Mouse (Mus musculus) embryonic stem cell, embryonic (primary cell): Measurements from ENCODE around the gene Dnaic1.

Experiments
- CTCF ChIA-PET, 4 experiments: fragments of 300-600 bp in 2 of 4; fragments of 350-600 bp in 2 of 4; sonication (Branson Sonifier 250); formaldehyde crosslinking; loops; one replicate each; lab custom pipeline; 2022; ENCODE audit warnings: inconsistent platforms in 2 of 4; lab: Charles Lee
- POLR2A ChIA-PET, 4 experiments: fragments of 300-600 bp in 2 of 4; fragments of 350-600 bp in 2 of 4; sonication (Branson Sonifier 250); formaldehyde crosslinking; loops; one replicate each; lab custom pipeline; 2022; ENCODE audit warnings: antibody characterized with exemption in 4 of 4, inconsistent platforms in 1 of 4; lab: Charles Lee

Gene Dnaic1

GRCm38 (mm10) chr4:41636882-41637635, 67.5 kb downstream of the Dnaic1 start:
- CTCF ChIA-PET, result no interaction called here
- POLR2A ChIA-PET, result interaction anchor here in 2 of 4 experiments (0.6 to 1.6 kb wide), 3 partner anchors 8 to 75 kb away, joined by 3 to 5 read pairs (median 3); no protein-coding TSS in a partner anchor

- ChIA-PET POLR2A (interaction anchor here in 1 of 4 experiments (0.6 to 1.6 kb wide), 3 partner anchors 10 to 74 kb away, joined by 3 read pairs; no protein-coding TSS in a partner anchor), CTCF (no interaction called here)
Observed at GRCm38 (mm10) chr4:41638186-41638731, 68.7 kb downstream of the Dnaic1 start.

GRCm38 (mm10) chr4:41638828-41639213, 69.2 kb downstream of the Dnaic1 start:
- CTCF ChIA-PET, result interaction anchor here in 1 of 4 experiments (1.4 kb wide), 1 partner anchor 24 kb away, joined by 4 read pairs; no protein-coding TSS in a partner anchor
- POLR2A ChIA-PET, result interaction anchor here in 2 of 4 experiments (1.2 to 2.0 kb wide), 3 partner anchors 11 to 26 kb away, joined by 3 to 5 read pairs (median 4); no protein-coding TSS in a partner anchor

GRCm38 (mm10) chr4:41639214-41639841, 69.8 kb downstream of the Dnaic1 start:
- ChIA-PET CTCF (interaction anchor here in 1 of 4 experiments (0.8 to 1.4 kb wide), 3 partner anchors 25 to 144 kb away, joined by 3 to 4 read pairs (median 3); no protein-coding TSS in a partner anchor), POLR2A (interaction anchor here (0.6 to 2.0 kb wide), 7 partner anchors 8 to 668 kb away, joined by 3 to 13 read pairs (median 4); no protein-coding TSS in a partner anchor)

GRCm38 (mm10) chr4:41639913-41640507, 70.4 kb downstream of the Dnaic1 start, which contains the start of gene Enho:
Gene Enho (minus strand): TSS chr4:41640324.
- ChIA-PET POLR2A (interaction anchor here (0.6 to 2.0 kb wide), 9 partner anchors 8 to 669 kb away, joined by 3 to 13 read pairs (median 4); no protein-coding TSS in a partner anchor), CTCF (interaction anchor here in 1 of 4 experiments (0.8 to 1.4 kb wide), 3 partner anchors 26 to 145 kb away, joined by 3 to 4 read pairs (median 3); no protein-coding TSS in a partner anchor)

- POLR2A ChIA-PET, result interaction anchor here in 1 of 4 experiments (1.1 to 1.6 kb wide), 3 partner anchors 8 to 71 kb away, joined by 3 to 5 read pairs (median 3); no protein-coding TSS in a partner anchor
Observed at GRCm38 (mm10) chr4:41641199-41641822, 71.7 kb downstream of the Dnaic1 start.

GRCm38 (mm10) chr4:41645488-41645887, 75.9 kb downstream of the Dnaic1 start:
- ChIA-PET CTCF (interaction anchor here in 3 of 4 experiments (0.6 to 1.8 kb wide), 8 partner anchors 9 to 177 kb away, joined by 3 to 8 read pairs (median 3); partner anchors contain the start of genes Fam219a (in 2 of the 3) and Dnaic1 (in 1 of the 3)), POLR2A (interaction anchor here (0.9 to 1.7 kb wide), 4 partner anchors 8 to 68 kb away, joined by 3 to 5 read pairs (median 5); partner anchors contain the start of gene Rpp25l (in 1 of the 4))

More at GRCm38 (mm10) chr4:41641199-41641822, 71.7 kb downstream of the Dnaic1 start:
- CTCF ChIA-PET, result interaction anchor here in 1 of 4 experiments (0.6 kb wide), 1 partner anchor 55 kb away, joined by 3 read pairs; the partner anchor contains the start of gene Cntfr

- ChIA-PET POLR2A (interaction anchor here in 2 of 4 experiments (1.0 to 1.1 kb wide), 2 partner anchors 8 to 18 kb away, joined by 3 read pairs; partner anchors contain the start of gene Enho (in 1 of the 2)), CTCF (interaction anchor here in 2 of 4 experiments (0.6 to 2.3 kb wide), 6 partner anchors 10 to 144 kb away, joined by 3 to 6 read pairs (median 3); partner anchors contain the start of gene Cntfr (in 1 of the 2))
Observed at GRCm38 (mm10) chr4:41648157-41648556, 78.6 kb downstream of the Dnaic1 start.

- ChIA-PET POLR2A (interaction anchor here (0.8 to 1.7 kb wide), 5 partner anchors 7 to 79 kb away, joined by 3 to 6 read pairs (median 3); partner anchors contain the start of genes Dnaic1 (in 1 of the 4) and Enho (in 1 of the 4)), CTCF (interaction anchor here in 3 of 4 experiments (0.6 to 2.3 kb wide), 5 partner anchors 17 to 144 kb away, joined by 3 to 6 read pairs (median 4); partner anchors contain the start of gene Cntfr (in 1 of the 3))
Observed at GRCm38 (mm10) chr4:41648627-41649026, 79.1 kb downstream of the Dnaic1 start.

- ChIA-PET CTCF (interaction anchor here in 3 of 4 experiments (0.6 to 1.7 kb wide), 9 partner anchors 10 to 174 kb away, joined by 3 to 5 read pairs (median 3); no protein-coding TSS in a partner anchor), POLR2A (interaction anchor here in 2 of 4 experiments (1.1 to 1.6 kb wide), 2 partner anchors 11 to 84 kb away, joined by 3 read pairs; partner anchors contain the start of genes Dnaic1 (in 1 of the 2) and Fam219a (in 1 of the 2))
Observed at GRCm38 (mm10) chr4:41653296-41653695, 83.7 kb downstream of the Dnaic1 start.

GRCm38 (mm10) chr4:41653730-41654129, 84.2 kb downstream of the Dnaic1 start:
- ChIA-PET CTCF (interaction anchor here (0.5 to 1.7 kb wide), 14 partner anchors 8 to 305 kb away, joined by 3 to 7 read pairs (median 3); partner anchors contain the start of genes Sigmar1 (in 1 of the 4) and Ubap1 (in 1 of the 4)), POLR2A (interaction anchor here in 2 of 4 experiments (0.7 to 1.6 kb wide), 2 partner anchors 14 to 84 kb away, joined by 3 read pairs; partner anchors contain the start of genes Dnaic1 (in 1 of the 2), Enho (in 1 of the 2) and Fam219a (in 1 of the 2))

GRCm38 (mm10) chr4:41654217-41654616, 84.6 kb downstream of the Dnaic1 start:
- ChIA-PET POLR2A (interaction anchor here in 2 of 4 experiments (0.7 to 1.6 kb wide), 2 partner anchors 14 to 85 kb away, joined by 3 read pairs; partner anchors contain the start of genes Dnaic1 (in 1 of the 2), Enho (in 1 of the 2) and Fam219a (in 1 of the 2)), CTCF (interaction anchor here (0.5 to 1.7 kb wide), 15 partner anchors 8 to 306 kb away, joined by 3 to 9 read pairs (median 3); partner anchors contain the start of genes Sigmar1 (in 1 of the 4) and Ubap1 (in 1 of the 4))

- ChIA-PET CTCF (no interaction called here), POLR2A (no interaction called here)
Observed at GRCm38 (mm10) chr4:41655525-41655924, 86.0 kb downstream of the Dnaic1 start.

- ChIA-PET CTCF (interaction anchor here (0.5 to 1.7 kb wide), 8 partner anchors 9 to 886 kb away, joined by 3 to 6 read pairs (median 3); no protein-coding TSS in a partner anchor), POLR2A (interaction anchor here in 1 of 4 experiments (1.1 kb wide), 1 partner anchor 82 kb away, joined by 3 read pairs; no protein-coding TSS in a partner anchor)
Observed at GRCm38 (mm10) chr4:41658566-41659384, 89.2 kb downstream of the Dnaic1 start.

GRCm38 (mm10) chr4:41659556-41659955, 90.0 kb downstream of the Dnaic1 start:
- ChIA-PET CTCF (interaction anchor here in 2 of 4 experiments (0.9 to 1.7 kb wide), 2 partner anchors 10 to 107 kb away, joined by 3 to 6 read pairs; no protein-coding TSS in a partner anchor), POLR2A (interaction anchor here in 1 of 4 experiments (0.9 to 1.3 kb wide), 2 partner anchors 53 to 157 kb away, joined by 3 read pairs; partner anchors contain the start of gene AI464131)
